Mouse (Mus musculus) small intestine, adult 2 months (tissue): Measurements from ENCODE around the gene Pde4d.

Experiments
- CTCF ChIP-seq: fragments of 200-500 bp; IDR thresholded peaks from 2 replicates; pipeline ENCODE4 v1.5.1; 2012; ENCODE audit warnings: low read depth, mild to moderate bottlenecking, control low read depth, inconsistent platforms, low read length, moderate library complexity, mixed read lengths; ENCODE audit not compliant: insufficient replicate concordance, insufficient read length; ENCODE audit errors: extremely low read depth
- POLR2A ChIP-seq: fragments of 200-500 bp; IDR thresholded peaks from 2 replicates; pipeline ENCODE4 v1.6.1; 2012; ENCODE audit warnings: low read depth, mild to moderate bottlenecking, control low read depth, inconsistent platforms, low read length, moderate library complexity

GRCm38 (mm10) chr13:109727346-109727745, 1277.6 kb downstream of the Pde4d start:
- TF ChIP-seq POLR2A (no peak), CTCF (no peak)
